Mouse (Mus musculus) left cerebral cortex, postnatal 4 days (tissue): Measurements from ENCODE around the gene Mgat4a. TPM values are rescaled to one million over a fixed set of nuclear protein-coding genes. Genes with fewer than 3 reads are reported as not detected.
A peak's percentile ranks its signal among the peaks of the same experiment; 100 is the strongest.
"Not testable (repeated sequence)": the region's sequence is repeated elsewhere in the genome, so short reads cannot be mapped to it uniquely, and the experiment has no call there.

Source experiments
- DNase-seq: peaks from one replicate; pipeline ENCODE4 v3.0.0-alpha.2; 2022
- intact Hi-C: fragments of 180-260 bp; cut with DNase I; formaldehyde crosslinking; loops from one replicate; pipeline ENCODE4 v1.15.1; 2025
- total RNA-seq, 2 experiments: library from RNA; stranded (reverse); gene quantifications; 2 replicates each; pipeline ENCODE4 v1.2.3; 2021

The Mgat4a gene
- total RNA-seq, 2 experiments from 2014 or later: 27.0 to 29.0 TPM

GRCm38 (mm10) chr1:37534532-37535108 lies 6.2 kb downstream of the Mgat4a start:
- no peak for DNase-seq
- intact Hi-C loops: loop anchor here (5.0 kb wide), 1 partner anchor 57 kb away; no protein-coding TSS in a partner anchor

GRCm38 (mm10) chr1:37533181-37533580 lies 7.6 kb downstream of the Mgat4a start:
- peak; percentile 17 for DNase-seq
- intact Hi-C loops: no loop called here

GRCm38 (mm10) chr1:37532533-37532840 lies 8.3 kb downstream of the Mgat4a start:
- intact Hi-C loops: no loop called here
- DNase-seq: no peak

GRCm38 (mm10) chr1:37531654-37532532 lies 8.9 kb downstream of the Mgat4a start:
- no peak for DNase-seq
- intact Hi-C loops: no loop called here

GRCm38 (mm10) chr1:37530061-37530460 lies 10.8 kb downstream of the Mgat4a start:
- no peak for DNase-seq
- intact Hi-C loops: no loop called here

GRCm38 (mm10) chr1:37526257-37526656 lies 14.6 kb downstream of the Mgat4a start:
- no peak for DNase-seq
- intact Hi-C loops: no loop called here

GRCm38 (mm10) chr1:37524669-37525068 lies 16.1 kb downstream of the Mgat4a start:
- DNase-seq: no peak
- intact Hi-C loops: no loop called here

- intact Hi-C loops, DNase-seq: not testable (repeated sequence)
Observed at GRCm38 (mm10) chr1:37524122-37524521, 16.7 kb downstream of the Mgat4a start.

- DNase-seq, intact Hi-C loops: not testable (repeated sequence)
Observed at GRCm38 (mm10) chr1:37523548-37523947, 17.3 kb downstream of the Mgat4a start.

GRCm38 (mm10) chr1:37522101-37522500 lies 18.7 kb downstream of the Mgat4a start:
- intact Hi-C loops: no loop called here
- DNase-seq: no peak

- no peak for DNase-seq
- intact Hi-C loops: loop anchor here (5.0 kb wide), 1 partner anchor 204 kb away; the partner anchor contains the start of gene 2010300C02Rik
Observed at GRCm38 (mm10) chr1:37518791-37519190, 22.0 kb downstream of the Mgat4a start.

- intact Hi-C loops: loop anchor here (5.0 kb wide), 1 partner anchor 204 kb away; the partner anchor contains the start of gene 2010300C02Rik
- no peak for DNase-seq
Observed at GRCm38 (mm10) chr1:37518124-37518720, 22.6 kb downstream of the Mgat4a start.

GRCm38 (mm10) chr1:37512961-37513431 lies 27.8 kb downstream of the Mgat4a start:
- DNase-seq: peak; percentile 76
- intact Hi-C loops: no loop called here

GRCm38 (mm10) chr1:37512109-37512640 lies 28.6 kb downstream of the Mgat4a start:
- peak; percentile 86 for DNase-seq
- intact Hi-C loops: no loop called here

GRCm38 (mm10) chr1:37510193-37510592 lies 30.6 kb downstream of the Mgat4a start:
- DNase-seq: no peak
- intact Hi-C loops: no loop called here

GRCm38 (mm10) chr1:37509437-37509836 lies 31.4 kb downstream of the Mgat4a start:
- intact Hi-C loops: no loop called here
- no peak for DNase-seq

GRCm38 (mm10) chr1:37505348-37505730 lies 35.5 kb downstream of the Mgat4a start:
- DNase-seq: no peak
- intact Hi-C loops: no loop called here

- intact Hi-C loops: no loop called here
- no peak for DNase-seq
Observed at GRCm38 (mm10) chr1:37504716-37505347, 36.0 kb downstream of the Mgat4a start.

GRCm38 (mm10) chr1:37503656-37504055 lies 37.2 kb downstream of the Mgat4a start:
- intact Hi-C loops: no loop called here
- peak; percentile 16 for DNase-seq

GRCm38 (mm10) chr1:37502354-37502753 lies 38.5 kb downstream of the Mgat4a start:
- DNase-seq: no peak
- intact Hi-C loops: no loop called here

GRCm38 (mm10) chr1:37500723-37501122 lies 40.1 kb downstream of the Mgat4a start:
- intact Hi-C loops: no loop called here
- DNase-seq: peak; percentile 19
